ENCODE assay signal across 36 mouse cellular contexts in genomic region chr3:146090988-146091657, GRCm38 (mm10). TPM values are rescaled to one million over a fixed set of nuclear protein-coding genes. Genes with fewer than 3 reads are reported as not detected.
A peak's percentile ranks its signal among the peaks of the same experiment; 100 is the strongest.
DNase-seq lines count a peak whose midpoint lies in the region; ATAC-seq and TF ChIP-seq lines count a peak whose summit lies in the region.
"Had no signal": no experiment of that assay in that cellular context is flagged by ENCODE, and none has a peak within 500 bp of the region (broad histone marks: within the 10 kb centered on the region; RNA-seq: fewer than 3 reads in every experiment).

No protein-coding gene starts in this region.

- H3K4me3 ChIP-seq in liver, postnatal 0 days (ENCODE audit: low read depth, low read length) = no peak overlapping the region
- H3K4me3 ChIP-seq: embryonic facial prominence, embryonic 12.5 days; heart, embryonic 13.5 days; hindbrain, embryonic 15.5 days; megakaryocyte, embryonic 14.5 days; midbrain, embryonic 12.5 days; neural tube, embryonic 15.5 days had no signal

- no peaks in the 10 kb centered on the region for H3K27me3 ChIP-seq in liver, postnatal 0 days (ENCODE audit: insufficient read depth, low read length)
- H3K27me3 ChIP-seq: embryonic facial prominence, embryonic 12.5 days; heart, embryonic 13.5 days; hindbrain, embryonic 15.5 days; midbrain, embryonic 12.5 days; neural tube, embryonic 15.5 days had no signal

- DNase-seq in heart, adult 11 months = peak; percentile 34
- DNase-seq in heart, adult 18-20 months = no peak
- peak; percentile 6 to 55 for DNase-seq in urinary bladder, postnatal 4 days (ENCODE audit: low spot score in 2 of 2)
- no peak for DNase-seq in urinary bladder, postnatal 10 days (ENCODE audit: low spot score)
- peak; percentile 21 for DNase-seq in liver, postnatal 0 days
- DNase-seq in layer of hippocampus, adult 9-11 months = no peak
- no peak for DNase-seq in neural tube, embryonic 10.5 days (ENCODE audit: extremely low spot score, low spot score)
- DNase-seq: adrenal gland, postnatal 14 days; cerebellum, adult 11-12 months; cerebellum, adult 9-11 months; embryo, embryonic 11 days; gastrocnemius, postnatal 14 days; heart, postnatal 10 days; kidney, postnatal 14 days; lung, adult 18-20 months; lung, postnatal 4 days; retina, postnatal 1 day; right cerebral cortex, postnatal 14 days had no signal

- no peak for TF ChIP-seq EP300 in liver, postnatal 0 days (IDR thresholded peaks at IDR 0.05; ENCODE audit: low read depth)

- no peak overlapping the region for H3K27ac ChIP-seq in liver, postnatal 0 days (ENCODE audit: low read depth)
- H3K27ac ChIP-seq: embryonic facial prominence, embryonic 12.5 days; heart, embryonic 13.5 days; hindbrain, embryonic 15.5 days; midbrain, embryonic 12.5 days; neural tube, embryonic 15.5 days; stomach, postnatal 0 days had no signal

- H3K9ac ChIP-seq in liver, postnatal 0 days (replicated peaks) = no peak overlapping the region
- H3K9ac ChIP-seq: embryonic facial prominence, embryonic 12.5 days; heart, embryonic 13.5 days; hindbrain, embryonic 15.5 days; midbrain, embryonic 12.5 days; neural tube, embryonic 15.5 days had no signal

- WGBS in liver, postnatal 0 days (ENCODE audit: insufficient replicate concordance) = 64% methylated on average over 13 of the region's 13 CpGs

- H3K4me1 ChIP-seq in liver, postnatal 0 days (ENCODE audit: insufficient read depth) = no peaks in the 10 kb centered on the region
- H3K4me1 ChIP-seq: embryonic facial prominence, embryonic 12.5 days; heart, embryonic 13.5 days; hindbrain, embryonic 15.5 days; megakaryocyte, embryonic 14.5 days; midbrain, embryonic 12.5 days; neural tube, embryonic 15.5 days had no signal

- peak; percentile 87 for ATAC-seq in liver, postnatal 0 days
- ATAC-seq: forebrain, embryonic 14.5 days; lung, postnatal 0 days had no signal

- H3K9me3 ChIP-seq in liver, postnatal 0 days (ENCODE audit: low read length) = no peaks in the 10 kb centered on the region
- H3K9me3 ChIP-seq: embryonic facial prominence, embryonic 12.5 days; G1E; heart, embryonic 13.5 days; hindbrain, embryonic 15.5 days; midbrain, embryonic 12.5 days; neural tube, embryonic 15.5 days had no signal

- H3K36me3 ChIP-seq in liver, postnatal 0 days (replicated peaks; ENCODE audit: insufficient read depth, low read length) = no peaks in the 10 kb centered on the region
- H3K36me3 ChIP-seq: embryonic facial prominence, embryonic 12.5 days; G1E; heart, embryonic 13.5 days; hindbrain, embryonic 15.5 days; midbrain, embryonic 12.5 days; neural tube, embryonic 15.5 days had no signal

- H3K4me2 ChIP-seq in liver, postnatal 0 days (ENCODE audit: low read depth, low read length) = 0 out of 2 replicates have a peak overlapping the region, but pooled peaks have one; percentile 26
- H3K4me2 ChIP-seq: embryonic facial prominence, embryonic 12.5 days; heart, embryonic 13.5 days; hindbrain, embryonic 15.5 days; midbrain, embryonic 12.5 days; neural tube, embryonic 15.5 days had no signal

- TF ChIP-seq CTCF in liver, postnatal 0 days (IDR thresholded peaks at IDR 0.05; ENCODE audit: low read depth) = no peak

RNA-seq across cellular contexts. Expression of gene Wdr63, which starts 16.8 kb away (rescaled TPM):
- under 1 TPM in 1 of 2 experiments, not detected in 1; 0.57 TPM for total RNA-seq in heart, adult 18-20 months (2021)
- 0.19 and 0.20 TPM in 2 replicates for polyA plus RNA-seq in liver, postnatal 0 days (2015; fragmentation: Nextera tagmentation; extraction: Ambion mirVana)
- total RNA-seq: G1E; gastrocnemius, postnatal 14 days; heart, adult 8-10 months; heart, postnatal 10 days; hematopoietic stem cell, adult 5-6 weeks had no signal
- polyA plus RNA-seq: G1E; heart, embryonic 13.5 days; intestine, embryonic 14.5 days; kidney, embryonic 14.5 days; limb, embryonic 11.5 days had no signal

RNA-seq across cellular contexts. Expression of gene Mcoln3, which starts 26.1 kb away (rescaled TPM):
- total RNA-seq in heart, adult 18-20 months (2021) = under 1 TPM in 1 of 2 experiments, not detected in 1; 0.41 TPM
- 0.08 TPM in 1 of 2 replicates, not detected in the other for polyA plus RNA-seq in liver, postnatal 0 days (2015; fragmentation: Nextera tagmentation; extraction: Ambion mirVana)
- total RNA-seq: adrenal gland, postnatal 14 days; G1E; gastrocnemius, postnatal 14 days; heart, adult 8-10 months; heart, postnatal 10 days; layer of hippocampus, postnatal 10 days; left cerebral cortex, adult 18-20 months; left cerebral cortex, postnatal 14 days had no signal
- polyA plus RNA-seq: G1E; stomach, postnatal 0 days had no signal

RNA-seq across cellular contexts. Expression of gene Mcoln2, which starts 58.5 kb away (rescaled TPM):
- total RNA-seq in heart, adult 18-20 months (2021) = under 1 TPM in 1 of 2 experiments, not detected in 1; 0.57 TPM
- 4.3 and 4.5 TPM in 2 replicates for polyA plus RNA-seq in liver, postnatal 0 days (2015; fragmentation: Nextera tagmentation; extraction: Ambion mirVana)
- total RNA-seq: layer of hippocampus, postnatal 10 days; left cerebral cortex, adult 18-20 months; left cerebral cortex, postnatal 14 days had no signal
- polyA plus RNA-seq: G1E had no signal

Comparison
In these comparisons a context has a peak if more than half of its experiments do, and no peak if none do; other contexts are left out.
1. DNase-seq: peak in heart, adult 11 months (single experiment), urinary bladder, postnatal 4 days (2 of 2) and liver, postnatal 0 days (single experiment); none in heart, adult 18-20 months (0 of 2), urinary bladder, postnatal 10 days (single experiment), layer of hippocampus, adult 9-11 months (single experiment) and neural tube, embryonic 10.5 days (single experiment).